Mouse (Mus musculus) gastrocnemius, postnatal 25 days (tissue): ENCODE results near the gene Mmp19. TPM values are rescaled to one million over a fixed set of nuclear protein-coding genes. Genes with fewer than 3 reads are reported as not detected.
"Not testable (repeated sequence)": the region's sequence is repeated elsewhere in the genome, so short reads cannot be mapped to it uniquely, and the experiment has no call there.

ENCODE experiments used
- DNase-seq: peaks from one replicate; pipeline ENCODE4 v3.0.0; 2022
- total RNA-seq, 2 experiments: library from RNA; stranded (reverse); gene quantifications; 1 replicate in 1 of 2; 2 replicates in 1 of 2; pipeline ENCODE4 v1.2.3; 2021

Gene Mmp19
- total RNA-seq, 2 experiments from 2014 or later: 1.7 to 3.6 TPM

DNA sequence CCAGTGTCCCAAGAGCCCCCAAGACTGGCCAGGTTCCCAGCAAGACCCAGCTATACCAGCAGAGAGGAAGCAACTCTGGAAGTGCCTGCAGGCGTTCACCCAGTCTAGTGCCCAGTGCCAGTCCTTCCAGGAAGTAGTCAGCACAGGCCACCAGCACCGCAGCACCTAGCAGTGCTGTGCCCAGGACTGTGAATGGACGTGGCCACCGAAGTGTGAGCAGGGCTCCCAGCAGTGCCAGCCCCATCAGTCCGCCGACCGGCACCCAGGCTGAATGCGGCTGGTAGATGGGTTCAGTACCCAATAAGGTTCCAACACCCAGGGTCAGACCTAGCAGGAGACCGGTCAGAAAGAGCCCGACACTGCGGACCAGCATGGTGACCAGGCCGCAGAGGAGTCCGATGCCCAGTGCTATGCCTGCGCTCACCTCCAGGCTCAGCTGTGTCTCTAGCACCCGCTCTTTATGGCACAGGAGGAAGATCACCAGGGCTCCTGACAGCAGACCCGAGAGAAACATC lies 11.3 kb downstream of the Mmp19 start:
- DNase-seq: no peak

DNA sequence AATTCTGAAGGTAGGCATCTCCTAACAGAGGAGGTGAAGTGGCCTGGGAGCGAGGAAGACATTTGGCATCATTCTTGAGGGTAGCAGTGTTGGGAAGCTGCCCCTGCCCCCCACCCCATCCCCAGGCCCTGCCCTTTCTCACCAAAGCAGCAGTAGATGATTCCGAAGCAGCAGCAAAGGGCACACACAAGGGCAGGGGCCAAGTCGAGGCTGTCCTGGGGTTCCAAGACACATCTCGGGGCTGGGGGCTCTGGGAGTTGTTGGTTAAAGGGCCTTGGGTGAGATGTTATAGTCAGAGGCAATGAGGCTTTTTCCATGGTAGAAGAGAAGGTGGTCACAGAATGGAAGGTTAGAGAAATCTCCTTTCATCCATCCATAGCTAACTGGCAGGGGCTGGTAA lies 12.2 kb downstream of the Mmp19 start:
- DNase-seq: no peak

DNA sequence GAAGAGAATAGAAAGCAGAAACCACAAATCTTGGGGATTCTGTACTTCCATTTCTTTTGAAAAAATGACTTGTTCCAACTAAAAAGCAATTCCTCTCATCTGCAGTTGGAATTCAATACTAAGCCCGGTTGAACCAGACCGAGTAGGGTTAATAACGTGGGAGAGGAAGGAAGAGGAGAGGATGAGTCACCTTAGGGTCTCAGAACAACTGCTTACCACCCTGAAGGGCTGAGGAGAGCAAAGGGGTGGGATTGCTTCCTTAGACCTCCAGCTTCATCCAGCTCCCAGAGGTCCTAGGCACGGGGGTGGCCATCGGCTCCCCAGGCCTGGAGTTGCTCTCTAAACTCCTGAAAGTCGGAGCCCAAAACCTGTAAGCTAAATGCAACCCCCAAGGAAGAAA lies 12.7 kb downstream of the Mmp19 start:
- no peak for DNase-seq

GRCm38 (mm10) chr10:128803771-128804270 lies 13.1 kb downstream of the Mmp19 start, which contains the start of gene Dnajc14:
TSS of gene Dnajc14 (plus strand) at chr10:128804062.
- peak; percentile 48 for DNase-seq

DNA sequence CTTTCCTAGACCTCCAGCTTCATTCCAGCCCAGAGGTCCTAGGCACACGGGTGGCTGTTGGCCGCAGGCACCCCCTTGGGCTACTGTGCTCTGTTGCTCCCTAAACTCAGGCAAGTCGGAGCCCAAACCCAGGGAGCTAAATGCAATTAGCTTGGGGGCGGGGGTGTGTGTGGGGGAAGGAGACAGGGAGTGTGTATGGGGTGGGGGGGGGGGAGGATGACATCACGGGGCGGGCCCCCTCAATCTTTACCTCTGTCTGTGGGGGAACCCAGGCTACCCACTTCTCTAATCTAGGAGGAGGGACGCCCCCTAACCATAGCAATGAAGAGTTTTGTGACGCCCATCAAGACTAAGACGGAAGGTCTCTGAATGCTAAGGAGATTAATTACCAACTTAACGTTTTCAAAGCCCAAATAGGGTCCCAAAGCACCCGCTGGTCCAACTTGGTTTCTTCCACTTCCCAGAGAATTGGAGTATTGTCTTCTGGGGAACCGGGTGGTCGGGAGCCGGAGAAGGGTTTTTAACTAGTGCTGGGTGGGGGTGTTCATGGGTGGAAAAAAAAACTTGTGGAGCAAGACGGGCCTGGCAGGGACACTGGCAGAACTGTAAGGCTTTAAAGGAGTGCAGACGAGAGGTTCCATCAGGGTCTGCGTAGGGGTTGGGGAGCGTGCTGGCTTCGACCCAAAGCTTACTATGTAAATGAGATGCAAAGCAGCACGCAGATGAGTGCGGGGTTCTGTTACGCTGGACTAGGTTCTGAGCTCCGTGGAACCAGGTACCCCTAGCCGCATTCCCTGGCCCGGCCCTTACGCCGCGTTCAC lies 13.8 kb downstream of the Mmp19 start, which contains the start of gene Tmem198b:
Gene Tmem198b (minus strand): TSS at position 100 of the 821 bp plus-strand sequence.
- peak; percentile 62 for DNase-seq

- DNase-seq: peak; percentile 98
Measured at GRCm38 (mm10) chr10:128805092-128806000, 14.6 kb downstream of the Mmp19 start.

GRCm38 (mm10) chr10:128806086-128806485 lies 15.4 kb downstream of the Mmp19 start:
- DNase-seq: no peak

DNA sequence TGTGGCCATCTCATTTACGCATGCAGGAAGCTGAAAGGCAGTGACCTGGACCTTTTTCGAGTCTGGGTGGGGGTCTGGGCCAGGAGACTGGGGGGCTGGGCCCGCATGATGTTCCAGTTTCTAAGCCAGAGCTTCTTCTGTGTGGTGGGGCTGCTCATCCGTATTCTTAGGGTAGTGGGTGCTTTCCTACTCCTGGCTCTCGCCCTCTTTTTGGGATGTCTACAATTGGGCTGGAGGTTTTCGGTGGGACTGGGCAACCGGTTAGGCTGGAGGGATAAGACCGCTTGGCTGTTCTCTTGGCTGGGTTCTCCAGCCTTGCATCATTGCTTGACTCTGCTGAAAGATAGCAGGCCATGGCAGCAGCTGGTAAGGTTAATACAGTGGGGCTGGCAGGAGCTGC lies 16.3 kb downstream of the Mmp19 start:
- no peak for DNase-seq

DNA sequence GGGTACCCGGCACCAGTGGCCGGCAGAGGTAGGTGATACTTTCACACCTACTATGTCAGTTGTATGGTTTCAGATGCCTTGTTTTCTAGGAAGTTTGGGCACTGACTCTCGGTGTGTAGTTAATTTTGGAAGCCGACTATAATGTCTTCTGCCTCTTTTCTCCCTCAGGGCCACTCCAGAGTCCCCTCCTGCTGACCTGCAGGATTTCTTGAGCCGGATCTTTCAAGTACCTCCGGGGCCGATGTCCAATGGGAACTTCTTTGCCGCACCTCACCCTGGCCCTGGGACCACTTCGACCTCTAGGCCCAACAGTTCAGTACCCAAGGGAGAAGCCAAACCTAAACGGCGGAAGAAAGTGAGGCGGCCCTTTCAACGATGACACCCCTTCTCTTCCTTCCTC lies 26.3 kb downstream of the Mmp19 start, which contains the start of gene Sarnp:
Gene Sarnp (plus strand): TSS at position 301 of the 400 bp plus-strand sequence.
- no peak for DNase-seq

GRCm38 (mm10) chr10:128820217-128820616 lies 29.5 kb downstream of the Mmp19 start:
- DNase-seq: no peak

- DNase-seq: peak; percentile 98
Measured at GRCm38 (mm10) chr10:128821358-128822056, 30.8 kb downstream of the Mmp19 start, which contains the start of gene Ormdl2. TSS of gene Ormdl2 (minus strand) at chr10:128821645.

DNA sequence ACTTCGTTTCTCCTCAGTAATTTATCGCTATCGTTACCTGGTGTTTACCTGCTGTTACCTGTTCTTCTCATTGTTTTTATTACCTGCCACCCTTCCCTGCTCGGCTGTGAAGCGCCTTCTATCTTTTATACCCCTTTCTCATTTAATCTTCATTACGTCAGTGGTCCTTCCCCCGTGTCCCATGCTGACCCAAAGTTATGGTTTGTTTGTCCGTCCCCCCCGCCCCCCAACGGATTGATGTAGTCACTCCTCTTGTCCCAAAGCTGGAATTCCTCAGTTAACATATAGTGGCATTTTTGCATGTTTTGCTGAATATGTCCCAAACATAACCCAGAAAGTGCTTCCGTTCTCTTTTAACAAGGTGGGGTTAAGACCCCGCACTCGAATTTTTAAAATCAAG lies 31.4 kb downstream of the Mmp19 start:
- no peak for DNase-seq

DNA sequence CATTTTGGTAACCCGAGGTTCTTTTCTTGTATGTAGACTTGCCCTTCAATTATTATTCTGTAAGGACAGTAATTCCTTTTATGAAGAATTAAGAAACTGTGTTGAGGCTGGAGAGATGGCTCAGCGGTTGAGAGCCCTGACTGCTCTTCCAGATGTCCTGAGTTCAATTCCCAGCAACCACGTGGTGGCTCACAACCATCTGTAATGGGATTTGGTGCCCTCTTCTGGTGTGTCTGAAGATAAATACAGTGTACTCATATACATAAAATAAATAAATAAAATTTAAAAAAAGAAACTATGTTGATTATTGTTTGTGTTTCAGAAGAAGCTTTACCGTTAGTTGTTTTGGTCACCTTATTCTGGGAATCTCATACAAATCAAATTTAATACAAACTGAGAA lies 32.4 kb downstream of the Mmp19 start:
- not testable (repeated sequence) for DNase-seq

DNA sequence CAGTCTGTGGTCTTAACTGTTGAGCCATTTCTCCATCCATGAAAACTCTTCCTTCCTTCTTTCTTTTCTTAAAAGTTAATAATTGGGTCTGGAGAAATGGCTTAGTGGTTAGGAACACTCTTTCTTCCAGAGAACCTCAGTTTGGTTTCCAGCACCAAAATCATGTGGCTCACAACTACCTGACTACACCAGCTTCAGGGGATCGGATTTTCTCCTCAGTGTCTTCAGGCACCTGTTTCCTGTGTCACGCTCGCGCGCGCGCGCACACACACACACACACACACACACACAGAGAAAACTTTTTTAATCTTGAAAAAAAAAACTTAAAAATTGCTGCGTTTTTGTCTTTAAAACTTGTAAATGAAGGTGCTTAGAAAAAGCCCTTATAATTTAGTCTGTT lies 33.1 kb downstream of the Mmp19 start:
- no peak for DNase-seq

DNA sequence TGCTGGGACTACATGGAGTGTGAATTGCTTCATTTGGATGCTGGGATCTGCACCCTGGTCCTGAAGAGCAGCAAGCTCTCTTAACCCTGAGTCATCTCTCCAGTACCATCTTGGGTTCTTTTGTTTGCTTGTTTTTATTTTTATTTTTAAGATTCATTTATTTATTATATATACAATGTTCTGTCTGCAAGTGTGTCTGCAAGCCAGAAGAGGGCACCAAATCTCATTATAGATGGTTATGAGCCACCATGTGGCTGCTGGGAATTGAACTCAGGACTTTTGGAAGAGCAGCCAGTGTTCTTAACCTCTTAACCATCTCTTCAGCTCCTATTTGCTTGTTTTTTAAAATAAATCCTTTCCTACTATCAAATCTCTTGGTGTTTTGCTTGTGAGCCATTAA lies 46.7 kb downstream of the Mmp19 start:
- no peak for DNase-seq

GRCm38 (mm10) chr10:128839434-128839833 lies 48.7 kb downstream of the Mmp19 start:
- no peak for DNase-seq

- DNase-seq: no peak
Measured at GRCm38 (mm10) chr10:128840612-128841011, 49.9 kb downstream of the Mmp19 start.

DNA sequence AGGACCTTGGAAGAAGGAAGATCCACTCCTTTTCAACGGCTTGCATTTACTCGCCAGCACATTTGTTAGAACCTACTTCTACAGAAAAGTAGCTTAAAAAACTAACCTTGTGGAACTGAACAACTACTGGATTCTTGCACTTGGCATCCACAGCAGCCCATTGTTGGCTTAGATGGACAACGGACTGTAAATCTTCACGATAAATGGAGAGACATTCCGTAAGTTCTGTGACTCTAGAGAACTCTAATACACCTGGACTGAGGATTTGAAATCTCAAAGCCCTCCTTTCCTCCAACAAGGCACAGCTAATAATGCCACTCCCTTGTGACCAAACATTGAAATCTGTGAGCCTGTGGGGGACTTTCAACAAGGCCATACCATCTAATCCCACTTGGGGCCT lies 52.5 kb downstream of the Mmp19 start:
- DNase-seq: no peak

GRCm38 (mm10) chr10:128845516-128845915 lies 54.8 kb downstream of the Mmp19 start:
- no peak for DNase-seq

- DNase-seq: no peak
Measured at GRCm38 (mm10) chr10:128846664-128847063, 56.0 kb downstream of the Mmp19 start.

DNA sequence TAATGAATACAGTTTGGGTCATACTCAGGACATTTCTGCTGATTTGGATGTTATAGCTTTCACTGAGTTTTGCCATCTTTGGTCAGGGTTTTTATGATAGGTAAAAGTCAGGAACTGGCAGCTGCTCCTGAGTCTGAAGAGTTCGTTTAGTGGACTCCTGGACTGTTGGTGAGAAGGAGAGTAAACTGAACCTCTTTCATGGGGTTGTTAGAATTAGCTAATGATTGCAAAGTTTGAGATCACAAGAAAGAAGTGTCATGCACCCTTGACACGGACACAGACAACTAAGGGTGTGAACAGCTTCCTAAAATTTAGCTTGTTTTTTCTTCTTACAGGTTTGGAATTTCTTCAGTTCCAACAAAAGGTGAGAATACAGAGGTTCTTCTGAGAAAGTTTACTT lies 57.7 kb downstream of the Mmp19 start:
- no peak for DNase-seq

DNA sequence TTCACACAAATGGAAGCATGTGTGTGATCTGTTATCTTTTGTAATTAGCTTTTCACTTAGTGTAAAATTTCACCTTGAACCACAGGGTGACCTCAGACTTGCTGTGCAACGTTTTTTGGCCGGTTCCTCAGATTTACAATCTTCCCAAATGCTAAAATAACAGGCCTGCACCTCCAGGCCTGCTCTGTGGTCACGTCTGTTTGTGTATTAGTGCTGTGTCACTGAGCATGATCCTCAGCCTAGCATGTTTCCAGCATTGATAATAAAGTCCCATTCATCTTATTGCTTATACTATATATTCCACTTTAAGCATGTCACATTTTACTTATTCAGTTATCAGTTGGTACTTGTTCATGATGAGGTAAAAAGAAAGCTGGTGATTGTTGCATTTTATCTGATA lies 59.6 kb downstream of the Mmp19 start:
- no peak for DNase-seq
